Mouse (Mus musculus): ENCODE measurements around the gene Lix1l.
"Not testable (repeated sequence)": the region's sequence is repeated elsewhere in the genome, so short reads cannot be mapped to it uniquely, and the experiment has no call there.

The Lix1l gene

DNA sequence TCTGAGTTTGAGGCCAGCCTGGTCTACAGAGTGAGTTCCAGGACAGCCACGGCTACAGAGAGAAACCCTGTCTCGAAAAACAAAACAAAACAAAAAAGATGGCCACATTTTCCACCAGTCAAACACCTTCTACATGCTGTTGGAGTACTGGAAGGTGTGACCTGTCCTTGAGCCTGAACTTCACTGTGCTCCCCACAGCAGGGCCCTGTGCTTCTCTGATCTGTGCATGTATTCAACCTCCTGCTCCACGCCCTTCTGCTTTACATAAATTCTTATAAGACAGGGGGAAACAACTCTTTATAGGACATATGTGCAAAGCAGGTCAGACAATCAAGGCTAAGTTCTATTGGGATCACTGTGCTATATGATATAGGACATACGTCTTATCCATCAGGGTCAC lies 22.3 kb downstream of the Lix1l start:
- DNase-seq (ENCODE audit: low read depth in 1 of 2, low spot score in 2 of 2), result no peak

DNA sequence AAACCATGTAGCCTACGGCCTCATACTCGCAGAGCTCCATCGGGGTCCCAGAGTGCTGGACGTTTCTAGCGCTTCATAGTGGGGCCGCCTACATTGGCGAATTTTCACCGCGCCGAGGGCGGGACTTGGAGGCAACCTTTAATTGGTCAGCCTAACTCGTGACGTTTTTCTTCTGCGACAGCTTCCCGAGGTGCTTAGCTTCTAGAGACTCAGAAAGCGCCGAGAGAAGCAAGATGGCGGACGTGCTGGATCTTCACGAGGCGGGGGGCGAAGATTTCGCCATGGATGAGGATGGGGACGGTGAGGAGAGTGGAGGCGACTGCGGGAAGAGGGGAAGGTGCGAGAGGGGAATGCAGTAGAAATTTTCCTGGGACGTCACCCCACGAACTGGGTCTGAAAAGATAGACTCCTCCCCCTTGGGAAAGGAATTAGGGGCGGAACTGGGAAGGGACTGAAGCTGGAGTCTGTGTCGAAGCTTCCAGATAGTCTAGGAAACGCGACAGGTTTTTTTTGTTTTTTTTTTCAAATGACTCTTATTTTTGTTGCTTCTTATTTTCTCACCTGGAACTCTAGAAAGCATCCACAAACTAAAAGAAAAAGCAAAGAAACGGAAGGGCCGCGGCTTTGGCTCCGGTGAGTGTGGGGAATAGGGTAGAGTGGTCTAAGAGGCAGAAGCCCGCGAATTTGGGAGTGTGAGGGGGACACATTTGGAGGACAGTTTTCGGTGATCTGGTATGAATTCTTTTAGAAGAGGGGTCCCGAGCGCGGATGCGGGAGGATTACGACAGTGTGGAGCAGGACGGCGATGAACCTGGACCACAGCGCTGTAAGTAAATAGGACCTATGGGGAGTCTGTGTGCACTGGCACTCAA lies 29.0 kb downstream of the Lix1l start, which contains the start of gene Rbm8a:
TSS of gene Rbm8a (plus strand) at position 205 of the 872 bp plus-strand sequence.
- peak; percentile 78 to 87 for DNase-seq (ENCODE audit: low read depth in 1 of 2, low spot score in 2 of 2)

DNA sequence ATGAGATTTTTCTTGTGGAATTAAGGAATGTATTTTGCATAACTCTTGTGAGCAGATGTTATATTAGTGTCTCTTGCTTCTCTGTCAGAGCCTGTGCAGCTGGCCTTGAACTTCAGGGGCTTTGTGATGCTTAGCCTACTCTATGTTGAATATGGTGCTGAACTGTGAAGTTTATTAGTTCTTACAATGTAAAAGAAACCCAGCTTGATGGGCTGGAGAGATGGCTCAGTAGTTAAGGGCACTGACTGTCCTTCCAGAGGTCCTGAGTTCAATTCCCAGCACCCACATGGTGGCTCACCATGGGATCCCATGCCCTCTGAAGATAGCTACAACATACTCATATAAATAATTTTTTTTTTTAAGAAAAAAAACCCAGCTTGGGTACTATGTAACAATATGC lies 31.1 kb downstream of the Lix1l start:
- DNase-seq (ENCODE audit: low read depth in 1 of 2, low spot score in 2 of 2), result no peak

DNA sequence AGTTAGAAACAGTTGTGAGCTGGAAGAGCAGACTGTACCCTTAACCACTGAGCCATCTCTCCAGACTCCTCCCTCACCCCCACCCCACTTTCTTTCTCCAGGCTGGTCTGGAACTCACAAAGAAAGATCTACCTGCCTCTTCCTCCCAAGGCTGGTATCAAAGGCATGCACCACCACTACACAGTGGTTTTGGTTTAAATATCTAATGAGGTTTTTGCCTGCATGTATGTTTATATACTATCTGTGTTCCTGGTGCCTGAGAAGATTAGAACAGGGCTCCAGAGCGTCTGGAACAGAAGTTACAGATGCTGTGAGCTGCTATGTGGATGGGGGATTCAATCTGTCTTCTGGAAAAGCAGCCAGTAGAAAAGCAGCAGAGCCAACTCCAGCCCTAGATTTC lies 33.1 kb downstream of the Lix1l start:
- no peak for DNase-seq (ENCODE audit: low read depth in 1 of 2, low spot score in 2 of 2)

DNA sequence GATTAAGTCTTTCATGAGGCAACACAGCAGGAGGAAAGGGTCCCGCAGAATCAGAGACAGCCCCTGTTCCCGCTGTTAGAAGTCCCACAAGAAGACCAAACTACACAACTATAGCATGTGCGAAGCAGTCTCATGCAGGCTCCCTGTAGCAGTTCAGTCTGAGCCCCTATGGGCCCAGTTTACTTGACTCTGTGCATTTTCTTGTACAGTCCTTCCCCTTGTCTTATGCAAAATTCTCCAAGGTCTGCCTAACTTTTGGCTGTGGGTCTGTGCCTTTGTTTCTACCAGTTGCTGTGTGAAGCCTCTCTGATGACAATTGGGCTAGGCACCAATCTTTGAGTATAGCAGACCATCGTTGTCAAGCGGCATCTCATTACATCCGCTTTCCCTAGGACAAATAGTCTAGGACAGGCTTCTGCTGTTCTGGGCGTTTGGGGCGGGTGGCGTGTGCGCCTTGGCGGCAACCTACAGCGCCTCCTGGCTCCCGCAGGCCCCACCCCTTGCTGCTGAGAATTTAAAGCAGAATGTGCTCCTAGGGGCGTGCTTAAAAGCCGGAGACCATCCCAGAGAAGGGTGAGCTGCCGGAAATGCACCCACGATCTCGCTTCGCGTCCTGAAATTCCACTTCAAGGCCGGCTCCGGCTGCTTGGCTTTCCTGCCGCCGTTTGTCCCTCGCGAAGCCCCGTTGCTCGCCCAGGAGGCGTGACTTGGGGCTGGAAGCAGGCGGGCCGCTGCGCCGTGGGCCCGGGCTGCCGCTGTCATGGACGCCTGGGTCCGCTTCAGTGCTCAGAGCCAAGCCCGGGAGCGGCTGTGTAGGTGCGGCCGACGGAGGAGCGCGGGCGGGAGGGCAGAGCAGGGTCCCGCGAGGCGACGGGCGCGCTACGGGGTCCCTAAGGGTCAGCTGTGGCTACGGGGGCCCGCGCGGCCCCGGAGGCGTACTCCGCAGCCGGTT lies 34.3 kb downstream of the Lix1l start, which contains the start of the genes Pex11b and Gm42957:
TSS of gene Pex11b (plus strand) at position 449 of the 952 bp plus-strand sequence.
TSS of gene Gm42957 (plus strand) at position 547 of the 952 bp plus-strand sequence.
- peak; percentile 56 to 66 for DNase-seq (ENCODE audit: low read depth in 1 of 2, low spot score in 2 of 2)

DNA sequence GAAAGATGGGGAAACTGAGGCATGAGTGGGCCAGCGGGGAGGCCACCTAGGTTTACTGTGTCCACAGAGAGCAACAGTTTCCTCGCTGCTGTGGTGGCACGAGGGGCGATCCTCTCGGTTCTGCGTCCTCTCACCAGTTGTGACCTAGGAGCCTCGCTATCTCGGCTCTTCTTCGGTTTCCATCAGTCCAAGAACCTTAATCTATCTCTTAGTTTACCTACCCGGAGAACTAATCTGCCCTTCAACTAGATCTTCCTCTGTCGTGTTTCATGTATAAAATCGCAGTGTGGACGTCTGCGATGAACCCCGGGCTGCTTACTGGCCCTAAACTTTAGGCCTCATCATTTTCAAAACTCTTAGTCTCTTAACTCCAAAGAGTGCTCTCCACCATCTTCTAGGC lies 35.0 kb downstream of the Lix1l start:
- no peak for DNase-seq (ENCODE audit: low read depth in 1 of 2, low spot score in 2 of 2)

DNA sequence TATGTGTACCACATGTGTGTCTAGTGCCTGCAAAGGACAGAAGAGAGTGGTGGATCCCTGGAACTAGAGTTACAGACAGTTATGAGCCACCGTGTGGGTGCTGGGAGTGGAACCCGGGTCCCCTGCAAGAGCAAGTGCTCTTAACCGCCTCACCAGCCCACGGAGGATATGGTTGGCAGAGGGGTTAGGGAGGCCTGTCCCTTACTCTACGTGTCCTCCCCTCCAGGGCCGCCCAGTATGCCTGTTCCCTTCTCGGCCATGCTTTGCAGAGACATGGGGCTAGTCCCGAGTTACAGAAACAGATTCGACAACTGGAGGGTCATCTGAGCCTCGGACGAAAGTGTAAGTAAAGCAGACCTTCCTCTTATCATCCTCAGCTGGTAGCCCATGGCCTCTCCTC lies 35.5 kb downstream of the Lix1l start:
- peak in 1 of 2 experiments; percentile 2 for DNase-seq (ENCODE audit: low read depth in 1 of 2, low spot score in 2 of 2)

DNA sequence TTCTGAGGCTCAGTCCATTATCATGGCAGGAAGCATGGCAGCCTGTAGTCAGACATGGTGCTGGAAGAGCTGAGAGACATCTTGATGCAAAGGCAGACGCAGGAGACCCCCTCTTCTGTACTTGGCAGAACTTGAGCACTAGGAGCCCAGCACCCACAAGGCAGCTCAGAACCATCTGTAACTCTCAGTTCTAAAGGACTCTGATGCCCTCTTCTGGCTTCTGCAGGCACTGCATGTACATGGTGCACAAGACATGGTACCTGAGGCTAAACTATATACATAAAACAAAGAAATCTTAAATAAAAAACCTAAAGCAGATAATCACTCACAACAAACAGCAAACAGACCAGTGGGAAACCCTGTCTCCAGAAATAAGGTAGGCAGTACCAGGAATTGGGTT lies 38.3 kb downstream of the Lix1l start:
- peak in 1 of 2 experiments; percentile 56 for DNase-seq (ENCODE audit: low read depth in 1 of 2, low spot score in 2 of 2)

DNA sequence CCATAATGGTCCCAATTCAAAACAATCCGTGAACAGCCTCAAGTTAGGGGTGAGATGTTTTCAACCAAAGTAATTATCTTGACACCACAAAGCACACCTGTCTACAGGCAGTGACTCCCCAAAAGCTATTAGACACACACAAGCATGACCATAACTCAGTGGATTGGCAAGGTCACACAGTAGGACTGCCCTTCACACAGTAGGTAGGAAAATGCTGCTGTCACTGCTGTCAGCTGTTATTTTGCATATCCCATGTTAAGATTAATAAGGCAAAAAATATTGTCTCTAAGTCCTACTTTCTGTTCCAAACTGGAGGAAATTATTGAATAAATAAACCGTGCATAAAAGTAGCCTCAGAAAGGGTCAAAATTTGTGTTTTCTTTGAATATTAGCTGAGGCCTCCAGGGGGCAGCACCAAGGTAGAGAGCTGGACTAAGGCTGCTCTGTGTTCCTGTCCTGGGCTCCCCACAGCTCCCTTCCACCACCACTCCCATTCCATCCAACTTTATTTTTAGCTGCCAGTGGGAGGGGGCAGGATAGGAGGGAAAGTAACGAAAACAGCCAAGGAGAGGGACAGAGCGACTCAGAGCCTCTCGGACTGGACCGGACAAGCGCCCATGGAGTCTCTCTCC lies 44.2 kb downstream of the Lix1l start, which contains the start of gene Itga10:
TSS of gene Itga10 (plus strand) at position 567 of the 632 bp plus-strand sequence.
- no peak for DNase-seq (ENCODE audit: low read depth in 1 of 2, low spot score in 2 of 2)

DNA sequence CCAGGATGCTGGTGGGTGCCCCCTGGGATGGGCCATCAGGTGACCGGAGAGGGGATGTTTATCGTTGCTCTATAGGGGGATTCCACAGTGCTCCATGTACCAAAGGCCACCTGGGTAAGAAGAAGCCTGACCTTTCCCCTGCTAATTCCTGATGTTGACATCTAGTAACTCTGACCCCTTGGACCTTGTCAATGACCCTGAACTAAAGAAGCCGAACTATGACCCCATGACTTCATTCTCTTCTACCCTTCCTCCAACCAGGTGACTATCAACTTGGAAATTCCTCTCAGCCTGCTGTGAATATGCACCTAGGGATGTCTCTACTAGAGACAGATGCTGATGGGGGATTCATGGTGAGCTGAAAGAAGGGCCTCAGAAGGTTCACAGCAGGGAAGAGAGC lies 46.4 kb downstream of the Lix1l start:
- DNase-seq (ENCODE audit: low read depth in 1 of 2, low spot score in 2 of 2), result no peak

DNA sequence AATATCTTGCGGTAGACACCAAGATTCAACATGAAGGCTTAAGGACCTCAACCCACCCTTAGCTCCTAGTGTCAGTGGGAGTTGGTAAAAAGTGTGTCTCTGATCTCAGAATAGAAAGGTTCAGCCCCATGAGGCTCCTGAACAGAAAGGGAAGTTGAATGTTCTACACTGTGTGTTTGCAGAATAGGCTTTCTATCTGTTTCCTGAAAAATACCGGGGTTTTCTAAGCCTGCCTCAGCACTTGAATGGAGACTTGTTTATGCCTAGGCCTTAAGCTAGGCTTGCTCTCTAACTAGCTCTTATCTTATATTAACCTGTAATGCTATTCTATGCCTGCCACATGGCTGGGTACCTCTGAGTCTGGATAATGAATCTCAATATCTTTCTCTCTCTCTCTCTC lies 60.0 kb downstream of the Lix1l start:
- DNase-seq (ENCODE audit: low read depth in 1 of 2, low spot score in 2 of 2), result no peak

DNA sequence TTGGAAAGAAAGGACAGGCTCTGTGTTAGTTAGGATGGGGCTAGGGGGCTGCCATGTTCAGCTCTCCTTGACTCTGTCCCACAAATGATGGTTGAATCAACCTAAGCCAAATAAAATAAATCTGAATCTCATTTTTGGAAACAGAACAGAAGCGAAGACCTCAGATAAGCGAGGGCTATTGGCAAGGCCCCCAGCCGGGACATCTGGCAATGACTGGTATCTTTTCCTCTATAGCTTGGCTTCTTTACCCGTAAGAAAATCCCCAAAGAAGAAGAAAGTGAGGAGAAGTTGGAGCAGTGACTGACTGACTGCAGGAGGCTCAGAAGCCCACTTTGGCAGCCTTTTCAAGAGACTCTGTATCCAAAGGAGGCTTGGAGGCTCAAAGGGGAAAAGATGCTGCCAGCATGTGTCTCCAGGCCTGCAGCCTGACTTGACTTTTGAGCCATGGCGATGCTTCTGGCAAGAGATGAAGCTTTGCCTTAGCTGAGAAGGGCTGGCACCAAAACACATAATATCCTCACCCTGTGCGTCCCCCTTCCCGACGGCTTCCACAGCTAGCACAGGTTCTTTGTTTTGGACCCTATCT lies 61.9 kb downstream of the Lix1l start:
- no peak for DNase-seq (ENCODE audit: low read depth in 1 of 2, low spot score in 2 of 2)

DNA sequence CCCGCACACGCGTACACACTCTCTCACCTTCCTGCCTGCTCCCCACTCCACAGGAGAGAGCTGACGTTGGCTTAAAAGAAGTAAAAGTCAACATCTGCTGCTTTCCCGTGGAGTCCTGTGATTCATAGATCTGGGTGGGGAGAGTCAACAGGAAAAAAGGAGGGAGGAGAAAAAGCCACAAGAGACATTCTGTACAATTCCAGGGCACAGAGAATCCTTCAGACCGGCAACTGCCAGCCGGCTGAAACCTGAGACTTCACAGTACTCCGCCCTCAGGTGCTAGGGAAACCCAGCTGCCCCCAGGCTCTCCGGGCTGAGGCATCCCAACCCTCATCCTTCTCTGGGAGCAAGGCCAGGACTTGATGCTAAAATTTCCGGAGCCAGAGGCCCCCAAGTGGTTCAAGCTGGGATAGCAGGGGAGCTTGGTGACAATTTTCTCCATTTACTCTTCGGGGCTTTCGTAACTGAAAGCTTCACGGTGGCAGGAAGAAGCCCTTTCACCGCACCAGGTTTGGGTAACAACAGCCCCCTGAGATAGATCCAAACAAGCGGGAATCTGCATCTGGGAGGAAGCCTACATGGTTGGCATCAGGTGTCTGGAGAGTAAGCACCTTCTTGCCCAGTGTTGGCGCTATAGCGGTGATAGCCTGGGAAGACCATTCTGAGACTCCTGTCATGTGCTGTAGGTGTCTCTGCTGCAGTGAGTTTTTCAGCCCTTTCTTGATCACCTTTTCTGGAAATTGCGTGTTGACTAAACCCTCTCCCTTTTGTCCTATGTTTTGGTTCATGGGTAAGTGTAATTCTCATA lies 62.7 kb downstream of the Lix1l start:
- DNase-seq (ENCODE audit: low read depth in 1 of 2, low spot score in 2 of 2), result peak in 1 of 2 experiments; percentile 40

DNA sequence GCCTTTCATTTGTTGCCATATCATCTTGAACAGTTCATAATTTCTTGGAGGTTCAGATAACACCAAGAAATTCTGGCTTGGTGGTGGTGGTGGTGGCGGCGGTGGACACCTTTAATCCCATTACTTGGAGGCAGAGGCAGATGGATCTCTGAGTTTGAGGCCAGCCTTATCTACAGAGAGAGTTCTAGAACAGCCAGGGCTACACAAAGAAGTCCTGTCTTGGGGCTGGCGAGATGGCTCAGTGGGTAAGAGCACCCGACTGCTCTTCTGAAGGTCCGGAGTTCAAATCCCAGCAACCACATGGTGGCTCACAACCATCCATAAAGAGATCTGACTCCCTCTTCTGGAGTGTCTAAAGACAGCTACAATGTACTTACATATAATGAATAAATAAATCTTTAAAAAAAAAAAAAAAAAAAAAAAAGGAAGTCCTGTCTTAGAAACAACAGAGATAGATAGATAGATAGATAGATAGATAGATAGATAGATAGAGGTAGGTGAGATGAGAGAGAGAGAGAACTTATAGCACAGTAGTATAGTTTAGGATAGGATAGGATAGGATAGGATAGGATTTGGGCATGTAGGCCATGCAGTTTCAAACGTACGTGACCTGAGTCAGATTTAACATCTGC lies 64.9 kb downstream of the Lix1l start:
- not testable (repeated sequence) for DNase-seq (ENCODE audit: low read depth in 1 of 2, low spot score in 2 of 2)

DNA sequence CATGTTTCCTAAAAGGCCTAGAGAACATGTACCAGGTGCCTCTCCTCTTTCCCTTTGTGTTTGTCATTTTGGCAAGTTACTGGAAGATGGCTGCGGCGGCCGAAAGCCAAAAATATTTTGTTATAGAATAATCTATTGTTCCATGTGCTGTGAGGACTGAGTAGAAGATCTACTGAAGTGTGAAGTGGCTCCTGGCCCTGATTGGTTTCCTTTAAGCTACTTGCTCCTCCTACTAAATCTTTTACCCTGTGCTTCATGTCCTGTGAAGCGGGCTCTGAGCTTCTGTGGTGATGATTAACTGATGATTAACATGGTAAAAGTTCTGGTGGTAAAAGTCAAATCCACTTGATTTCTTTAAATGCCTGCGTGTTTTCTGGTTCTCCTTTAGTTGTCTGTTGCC lies 66.0 kb downstream of the Lix1l start:
- DNase-seq (ENCODE audit: low read depth in 1 of 2, low spot score in 2 of 2), result no peak

DNA sequence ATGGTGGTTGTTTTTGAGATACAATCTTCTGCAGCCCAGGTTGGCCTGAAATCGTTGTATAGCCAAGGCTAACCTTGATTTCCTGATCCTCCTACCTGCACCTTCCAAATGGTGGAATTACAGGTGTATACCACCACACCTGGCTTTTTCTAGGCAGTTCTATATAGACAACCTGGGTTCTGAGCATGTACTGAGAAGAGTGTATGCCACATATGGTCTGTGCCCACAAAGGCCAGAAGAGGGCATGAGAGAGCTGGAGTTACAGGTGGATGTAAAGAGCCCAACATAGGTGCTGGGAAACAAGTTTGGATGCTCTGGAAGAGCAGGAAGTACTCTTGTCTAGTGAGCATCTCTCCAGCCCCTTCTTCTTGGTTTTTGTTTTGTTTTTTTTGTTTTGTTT lies 66.4 kb downstream of the Lix1l start:
- DNase-seq (ENCODE audit: low read depth in 1 of 2, low spot score in 2 of 2), result no peak

DNA sequence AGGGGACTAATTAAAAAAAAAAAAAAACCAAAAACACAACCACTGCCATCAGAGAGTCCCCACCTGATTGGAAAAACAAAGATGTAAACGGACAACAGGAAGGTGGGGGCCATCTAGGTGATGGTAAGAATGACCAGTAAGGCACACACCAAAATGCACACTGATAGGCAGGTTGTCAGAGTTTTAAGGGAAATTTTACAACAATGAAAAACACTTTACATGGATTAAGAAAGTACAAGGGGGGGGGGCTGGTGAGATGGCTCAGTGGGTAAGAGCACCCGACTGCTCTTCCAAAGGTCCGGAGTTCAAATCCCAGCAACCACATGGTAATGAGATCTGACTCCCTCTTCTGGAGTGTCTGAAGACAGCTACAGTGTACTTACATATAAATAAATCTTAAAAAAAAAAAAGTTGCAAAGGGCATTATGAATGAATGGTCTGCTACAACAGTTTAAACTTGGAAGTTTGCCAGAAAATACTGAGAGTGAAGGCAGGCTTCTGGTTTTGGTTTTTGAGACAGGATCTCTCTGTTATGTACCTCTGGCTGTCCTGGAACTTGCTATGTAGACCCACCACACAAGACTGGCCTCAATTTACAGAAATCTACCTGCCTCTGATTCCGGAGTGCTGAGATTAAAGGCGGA lies 67.6 kb downstream of the Lix1l start:
- no peak for DNase-seq (ENCODE audit: low read depth in 1 of 2, low spot score in 2 of 2)

DNA sequence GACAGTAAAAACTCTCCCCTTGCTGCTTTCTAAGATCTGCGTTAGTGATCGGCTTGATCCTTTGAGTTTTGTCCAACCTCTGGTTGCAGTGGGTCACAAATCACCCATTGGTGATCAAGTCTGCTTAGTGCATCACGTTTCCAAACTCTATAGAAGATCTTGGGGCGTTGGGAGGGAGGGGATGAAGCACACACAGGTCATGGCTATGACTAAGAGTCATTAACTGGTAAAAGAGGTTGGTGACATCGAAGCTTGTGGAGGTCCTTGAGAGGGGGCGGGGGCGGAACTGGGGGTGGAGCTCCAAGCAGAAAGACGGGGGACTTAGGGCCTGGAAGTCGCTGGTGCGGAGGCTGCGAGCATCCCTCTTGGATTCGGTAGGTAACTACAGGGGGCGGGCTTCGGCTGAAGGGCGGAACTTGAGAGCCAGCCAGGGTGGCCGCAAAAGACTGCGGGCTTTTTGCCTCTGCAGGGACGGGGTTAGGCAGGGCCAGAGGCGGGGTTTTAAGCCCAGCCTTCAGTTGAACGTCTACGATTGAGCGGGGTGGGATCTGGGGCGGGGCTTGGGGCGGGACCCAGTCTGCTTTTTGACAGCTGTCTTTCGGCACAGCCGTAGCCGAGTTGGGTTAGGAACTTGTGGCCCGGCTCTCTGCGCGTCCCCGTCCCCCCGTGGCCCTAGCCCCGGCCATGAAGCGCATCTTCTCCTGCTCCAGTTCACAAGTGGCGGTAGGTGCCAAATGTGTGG lies 68.9 kb downstream of the Lix1l start, which contains the start of gene Ankrd35:
TSS of gene Ankrd35 (plus strand) at position 405 of the 742 bp plus-strand sequence.
- DNase-seq (ENCODE audit: low read depth in 1 of 2, low spot score in 2 of 2), result peak; percentile 42 to 51

Data from monocyte, adult 2 months (primary cell).